Mouse (Mus musculus): ENCODE data around the gene Palm. TPM values are rescaled to one million over a fixed set of nuclear protein-coding genes. Genes with fewer than 3 reads are reported as not detected.

The Palm gene
- polyA plus RNA-seq, 1 experiment from 2014 or later, result 303 TPM

GRCm38 (mm10) chr10:79862049-79862788 is 68.8 kb downstream of the Palm start:
- Histone ChIP-seq H3K27ac (replicated peaks) (peak overlapping the region; percentile 19; the same call in 1 of the 2 replicates), H3K4me1 (replicated peaks) (peaks cover 43% of the 10 kb centered on the region), H3K9me3 (no peaks in the 10 kb centered on the region), H3K4me3 (no peak overlapping the region), H3K36me3 (peaks cover 75% of the 10 kb centered on the region), H3K27me3 (no peaks in the 10 kb centered on the region), H3K9ac (no peak overlapping the region), H3K4me2 (no peak overlapping the region)
- ATAC-seq (ENCODE audit: low FRiP score, low read depth), result no peak
- whole genome bisulfite sequencing, result 75% methylated on average over 23 of the region's 23 CpGs

DNA sequence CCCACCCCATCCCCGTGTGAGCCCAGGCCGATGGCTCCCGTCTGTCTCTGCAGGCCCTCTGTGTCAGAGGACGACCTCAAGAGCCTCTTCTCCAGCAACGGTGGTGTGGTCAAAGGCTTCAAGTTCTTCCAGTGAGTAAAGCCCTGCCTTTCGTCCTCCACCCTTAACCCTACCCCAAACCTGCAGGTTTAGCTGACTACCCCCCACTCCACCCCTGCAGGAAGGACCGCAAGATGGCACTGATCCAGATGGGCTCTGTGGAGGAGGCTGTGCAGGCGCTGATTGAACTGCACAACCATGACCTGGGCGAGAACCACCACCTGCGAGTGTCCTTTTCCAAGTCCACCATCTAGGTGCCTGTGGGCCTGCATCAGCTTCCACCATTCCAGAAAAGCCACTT is 69.6 kb downstream of the Palm start:
- Histone ChIP-seq H3K27ac (replicated peaks) (no peak overlapping the region), H3K9ac (no peak overlapping the region), H3K27me3 (no peaks in the 10 kb centered on the region), H3K4me1 (replicated peaks) (peaks cover 40% of the 10 kb centered on the region), H3K9me3 (no peaks in the 10 kb centered on the region), H3K4me2 (no peak overlapping the region), H3K4me3 (no peak overlapping the region), H3K36me3 (peaks cover 75% of the 10 kb centered on the region)
- WGBS, result 73% methylated on average over 10 of the region's 10 CpGs
- ATAC-seq (ENCODE audit: low FRiP score, low read depth), result no peak

GRCm38 (mm10) chr10:79864351-79865188 is 71.2 kb downstream of the Palm start:
- H3K27me3 ChIP-seq, result no peaks in the 10 kb centered on the region
- no peak for ATAC-seq (ENCODE audit: low FRiP score, low read depth)
- peaks cover 33% of the 10 kb centered on the region for H3K4me1 ChIP-seq (replicated peaks)
- peak overlapping the region; percentile 41 for H3K27ac ChIP-seq (replicated peaks)
- H3K36me3 ChIP-seq, result peaks cover 71% of the 10 kb centered on the region
- H3K4me3 ChIP-seq, result no peak overlapping the region
- H3K4me2 ChIP-seq, result no peak overlapping the region
- H3K9ac ChIP-seq, result no peak overlapping the region
- WGBS, result 55% methylated on average over 10 of the region's 10 CpGs
- no peaks in the 10 kb centered on the region for H3K9me3 ChIP-seq

- Histone ChIP-seq H3K9me3 (no peaks in the 10 kb centered on the region), H3K9ac (no peak overlapping the region), H3K4me2 (no peak overlapping the region), H3K4me1 (replicated peaks) (peaks cover 34% of the 10 kb centered on the region), H3K4me3 (no peak overlapping the region), H3K27me3 (no peaks in the 10 kb centered on the region), H3K36me3 (peaks cover 65% of the 10 kb centered on the region), H3K27ac (replicated peaks) (peak overlapping the region; percentile 41)
- WGBS, result 57% methylated on average over 12 of the region's 12 CpGs
- ATAC-seq (ENCODE audit: low FRiP score, low read depth), result no peak
Observed at GRCm38 (mm10) chr10:79865189-79865601, 71.8 kb downstream of the Palm start.

GRCm38 (mm10) chr10:79865801-79866295 is 72.5 kb downstream of the Palm start:
- Histone ChIP-seq H3K36me3 (peaks cover 58% of the 10 kb centered on the region), H3K4me2 (no peak overlapping the region), H3K4me1 (replicated peaks) (peaks cover 38% of the 10 kb centered on the region), H3K27ac (replicated peaks) (peak overlapping the region; percentile 41; the same call in 1 of the 2 replicates), H3K9me3 (no peaks in the 10 kb centered on the region), H3K27me3 (no peaks in the 10 kb centered on the region), H3K9ac (no peak overlapping the region), H3K4me3 (no peak overlapping the region)
- ATAC-seq (ENCODE audit: low FRiP score, low read depth), result no peak
- 69% methylated on average over 19 of the region's 19 CpGs for WGBS

DNA sequence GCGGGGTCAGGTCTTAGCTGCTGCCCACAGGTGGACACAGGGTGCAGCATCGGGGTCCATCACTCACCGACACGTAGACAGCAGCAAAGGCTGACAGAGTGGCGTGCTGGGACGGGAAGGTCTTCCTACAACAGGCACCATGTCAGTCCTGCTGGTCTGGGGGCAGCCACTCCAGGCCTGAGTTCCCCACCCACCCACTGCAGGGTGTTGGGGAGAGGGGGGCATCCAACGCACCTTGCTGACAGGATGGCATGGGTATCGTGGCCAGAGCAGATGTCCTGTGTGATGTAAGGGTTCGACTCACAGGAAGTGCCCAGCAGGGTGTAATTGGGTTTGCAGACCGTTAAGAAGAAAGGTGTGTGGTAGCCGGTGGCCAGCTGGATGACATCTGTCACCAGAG is 73.2 kb downstream of the Palm start:
- H3K9ac ChIP-seq, result no peak overlapping the region

More for the DNA sequence above, 73.2 kb downstream of the Palm start:
- WGBS, result 72% methylated on average over 11 of the region's 11 CpGs
- Histone ChIP-seq H3K27ac (replicated peaks) (no peak overlapping the region), H3K36me3 (peaks cover 55% of the 10 kb centered on the region), H3K27me3 (no peaks in the 10 kb centered on the region), H3K4me3 (no peak overlapping the region), H3K9me3 (no peaks in the 10 kb centered on the region), H3K4me1 (replicated peaks) (peaks cover 42% of the 10 kb centered on the region), H3K4me2 (no peak overlapping the region)
- no peak for ATAC-seq (ENCODE audit: low FRiP score, low read depth)

Small RNAs within 50 kb of the gene (microRNA-seq; reads per million reads assigned to microRNA genes)
- gene Mir6910, result not detected

Other genes with a start within 250 kb of the Palm start
- gene Mier2, start 238.4 kb upstream of the Palm start, polyA plus RNA-seq (2015; fragmentation: Nextera tagmentation; extraction: Ambion mirVana), result 64.8 and 75.6 TPM in 2 replicates
- not detected in 2 replicates for gene Theg, start 206.2 kb upstream of the Palm start, polyA plus RNA-seq (2015; fragmentation: Nextera tagmentation; extraction: Ambion mirVana)
- 0.54 and 0.60 TPM in 2 replicates for gene C2cd4c, start 179.5 kb upstream of the Palm start, polyA plus RNA-seq (2015; fragmentation: Nextera tagmentation; extraction: Ambion mirVana)
- gene Shc2, start 155.7 kb upstream of the Palm start, polyA plus RNA-seq (2015; fragmentation: Nextera tagmentation; extraction: Ambion mirVana), result 28.1 and 28.5 TPM in 2 replicates
- 0.13 and 0.43 TPM in 2 replicates for gene Odf3l2, start 147.8 kb upstream of the Palm start, polyA plus RNA-seq (2015; fragmentation: Nextera tagmentation; extraction: Ambion mirVana)
- gene Madcam1, start 129.0 kb upstream of the Palm start, polyA plus RNA-seq (2015; fragmentation: Nextera tagmentation; extraction: Ambion mirVana), result 0.87 and 1.2 TPM in 2 replicates
- gene Tpgs1, start 124.2 kb upstream of the Palm start, polyA plus RNA-seq (2015; fragmentation: Nextera tagmentation; extraction: Ambion mirVana), result 102 and 107 TPM in 2 replicates
- 82.4 and 91.7 TPM in 2 replicates for gene Cdc34, start 111.4 kb upstream of the Palm start, polyA plus RNA-seq (2015; fragmentation: Nextera tagmentation; extraction: Ambion mirVana)
- gene Gzmm, start 104.6 kb upstream of the Palm start, polyA plus RNA-seq (2015; fragmentation: Nextera tagmentation; extraction: Ambion mirVana), result 1.3 and 1.4 TPM in 2 replicates
- 985 and 993 TPM in 2 replicates for gene Bsg, start 89.1 kb upstream of the Palm start, polyA plus RNA-seq (2015; fragmentation: Nextera tagmentation; extraction: Ambion mirVana)
- 2.6 and 2.8 TPM in 2 replicates for gene Hcn2, start 76.9 kb upstream of the Palm start, polyA plus RNA-seq (2015; fragmentation: Nextera tagmentation; extraction: Ambion mirVana)
- gene Polrmt, start 47.0 kb upstream of the Palm start, polyA plus RNA-seq (2015; fragmentation: Nextera tagmentation; extraction: Ambion mirVana), result 37.0 and 43.0 TPM in 2 replicates
- gene Fgf22, start 38.5 kb upstream of the Palm start, polyA plus RNA-seq (2015; fragmentation: Nextera tagmentation; extraction: Ambion mirVana), result 2.2 and 2.4 TPM in 2 replicates
- 103 and 125 TPM in 2 replicates for gene Rnf126, start 26.6 kb upstream of the Palm start, polyA plus RNA-seq (2015; fragmentation: Nextera tagmentation; extraction: Ambion mirVana)
- 2.3 and 2.5 TPM in 2 replicates for gene Fstl3, start 16.3 kb upstream of the Palm start, polyA plus RNA-seq (2015; fragmentation: Nextera tagmentation; extraction: Ambion mirVana)
- 0.27 and 0.28 TPM in 2 replicates for gene Prss57, start 2.6 kb upstream of the Palm start, polyA plus RNA-seq (2015; fragmentation: Nextera tagmentation; extraction: Ambion mirVana)
- gene Misp, start 27.4 kb downstream of the Palm start, polyA plus RNA-seq (2015; fragmentation: Nextera tagmentation; extraction: Ambion mirVana), result 0.49 and 0.92 TPM in 2 replicates
- gene Ptbp1, start 60.9 kb downstream of the Palm start, polyA plus RNA-seq (2015; fragmentation: Nextera tagmentation; extraction: Ambion mirVana), result 74.8 and 77.1 TPM in 2 replicates
- gene Prtn3, start 80.9 kb downstream of the Palm start, polyA plus RNA-seq (2015; fragmentation: Nextera tagmentation; extraction: Ambion mirVana), result 11.0 and 11.3 TPM in 2 replicates
- 383 and 417 TPM in 2 replicates for gene Plppr3, start 81.1 kb downstream of the Palm start, polyA plus RNA-seq (2015; fragmentation: Nextera tagmentation; extraction: Ambion mirVana)
- gene Elane, start 92.7 kb downstream of the Palm start, polyA plus RNA-seq (2015; fragmentation: Nextera tagmentation; extraction: Ambion mirVana), result 0.16 TPM in 1 of 2 replicates, not detected in the other
- gene Cfd, start 97.3 kb downstream of the Palm start, polyA plus RNA-seq (2015; fragmentation: Nextera tagmentation; extraction: Ambion mirVana), result not detected in 2 replicates
- gene Med16, start 115.4 kb downstream of the Palm start, polyA plus RNA-seq (2015; fragmentation: Nextera tagmentation; extraction: Ambion mirVana), result 51.2 and 54.2 TPM in 2 replicates
- gene Gm26602, start 117.3 kb downstream of the Palm start, polyA plus RNA-seq (2015; fragmentation: Nextera tagmentation; extraction: Ambion mirVana), result 3.0 TPM in 1 of 2 replicates, not detected in the other
- gene Kiss1r, start 123.4 kb downstream of the Palm start, polyA plus RNA-seq (2015; fragmentation: Nextera tagmentation; extraction: Ambion mirVana), result 2.7 and 3.1 TPM in 2 replicates
- gene R3hdm4, start 127.6 kb downstream of the Palm start, polyA plus RNA-seq (2015; fragmentation: Nextera tagmentation; extraction: Ambion mirVana), result 258 and 289 TPM in 2 replicates
- gene Arid3a, start 133.5 kb downstream of the Palm start, polyA plus RNA-seq (2015; fragmentation: Nextera tagmentation; extraction: Ambion mirVana), result 2.9 and 3.2 TPM in 2 replicates
- gene Wdr18, start 166.6 kb downstream of the Palm start, polyA plus RNA-seq (2015; fragmentation: Nextera tagmentation; extraction: Ambion mirVana), result 93.6 and 94.7 TPM in 2 replicates
- gene Grin3b, start 177.1 kb downstream of the Palm start, polyA plus RNA-seq (2015; fragmentation: Nextera tagmentation; extraction: Ambion mirVana), result 0.29 and 0.34 TPM in 2 replicates
- gene Tmem259, start 190.8 kb downstream of the Palm start, polyA plus RNA-seq (2015; fragmentation: Nextera tagmentation; extraction: Ambion mirVana), result 24.5 and 27.3 TPM in 2 replicates
- gene Cnn2, start 195.0 kb downstream of the Palm start, polyA plus RNA-seq (2015; fragmentation: Nextera tagmentation; extraction: Ambion mirVana), result 29.4 and 33.6 TPM in 2 replicates
- 4.8 and 5.4 TPM in 2 replicates for gene Abca7, start 202.9 kb downstream of the Palm start, polyA plus RNA-seq (2015; fragmentation: Nextera tagmentation; extraction: Ambion mirVana)
- gene Arhgap45, start 223.1 kb downstream of the Palm start, polyA plus RNA-seq (2015; fragmentation: Nextera tagmentation; extraction: Ambion mirVana), result 2.3 and 2.5 TPM in 2 replicates
- 141 and 145 TPM in 2 replicates for gene Polr2e, start 246.2 kb downstream of the Palm start, polyA plus RNA-seq (2015; fragmentation: Nextera tagmentation; extraction: Ambion mirVana)